Mouse (Mus musculus): ENCODE data around the gene Zc3h4. TPM values are rescaled to one million over a fixed set of nuclear protein-coding genes. Genes with fewer than 3 reads are reported as not detected.
A peak's percentile ranks its signal among the peaks of the same experiment; 100 is the strongest.

Gene Zc3h4
- polyA plus RNA-seq, 1 experiment from 2014 or later: 8.2 TPM

- TF ChIP-seq CTCF (IDR thresholded peaks at IDR 0.05) (no peak), EP300 (IDR thresholded peaks at IDR 0.05) (no peak)
These were observed 67.4 kb downstream of the Zc3h4 start for GRCm38 (mm10) chr7:16468115-16468514.

GRCm38 (mm10) chr7:16471549-16471948, 70.8 kb downstream of the Zc3h4 start:
- H3K4me2 ChIP-seq (replicated peaks; ENCODE audit: low read depth, low read length): no peak overlapping the region
- WGBS: 43% methylated on average over 9 of the region's 9 CpGs
- DNase-seq (ENCODE audit: low spot score): peak; percentile 26
- TF ChIP-seq CTCF (IDR thresholded peaks at IDR 0.05) (peak; percentile 56), EP300 (IDR thresholded peaks at IDR 0.05) (no peak)
- no peaks in the 10 kb centered on the region for H3K9me3 ChIP-seq (ENCODE audit: low read length)
- H3K27ac ChIP-seq (ENCODE audit: low read length): no peak overlapping the region
- no peak overlapping the region for H3K9ac ChIP-seq (replicated peaks; ENCODE audit: low read depth)
- H3K36me3 ChIP-seq (ENCODE audit: insufficient read depth, low read length): no peaks in the 10 kb centered on the region
- H3K4me1 ChIP-seq (ENCODE audit: insufficient read depth, low read depth, low read length): no peaks in the 10 kb centered on the region; the same call in 1 of the 2 replicates
- H3K4me3 ChIP-seq (ENCODE audit: low read depth, low read length): no peak overlapping the region
- ATAC-seq: no peak
- H3K27me3 ChIP-seq (replicated peaks; ENCODE audit: insufficient read depth, low read length): peaks cover 32% of the 10 kb centered on the region

More at GRCm38 (mm10) chr7:16468115-16468514, 67.4 kb downstream of the Zc3h4 start:
- WGBS: 44% methylated on average over 5 of the region's 5 CpGs
- ATAC-seq (no peak), DNase-seq (ENCODE audit: low spot score) (no peak)
- Histone ChIP-seq H3K36me3 (ENCODE audit: insufficient read depth, low read length) (no peaks in the 10 kb centered on the region), H3K9ac (replicated peaks; ENCODE audit: low read depth) (no peak overlapping the region), H3K9me3 (ENCODE audit: low read length) (no peaks in the 10 kb centered on the region), H3K27me3 (replicated peaks; ENCODE audit: insufficient read depth, low read length) (peaks cover 3% of the 10 kb centered on the region), H3K27ac (ENCODE audit: low read length) (no peak overlapping the region), H3K4me1 (ENCODE audit: insufficient read depth, low read depth, low read length) (no peaks in the 10 kb centered on the region), H3K4me3 (ENCODE audit: low read depth, low read length) (no peak overlapping the region), H3K4me2 (replicated peaks; ENCODE audit: low read depth, low read length) (no peak overlapping the region)

GRCm38 (mm10) chr7:16472116-16472709, 71.5 kb downstream of the Zc3h4 start:
- H3K9ac ChIP-seq (replicated peaks; ENCODE audit: low read depth): no peak overlapping the region
- no peak for ATAC-seq
- 17% methylated on average over 17 of the region's 17 CpGs for WGBS

GRCm38 (mm10) chr7:16473847-16474246, 73.1 kb downstream of the Zc3h4 start:
- TF ChIP-seq EP300 (IDR thresholded peaks at IDR 0.05) (no peak), CTCF (IDR thresholded peaks at IDR 0.05) (no peak)
- H3K4me2 ChIP-seq (replicated peaks; ENCODE audit: low read depth, low read length): no peak overlapping the region
- no peak overlapping the region for H3K4me3 ChIP-seq (ENCODE audit: low read depth, low read length)
- no peak for DNase-seq (ENCODE audit: low spot score)
- no peaks in the 10 kb centered on the region for H3K9me3 ChIP-seq (ENCODE audit: low read length)
- WGBS: 57% methylated on average over 8 of the region's 8 CpGs
- no peak overlapping the region for H3K27ac ChIP-seq (ENCODE audit: low read length)
- ATAC-seq: no peak
- no peak overlapping the region for H3K9ac ChIP-seq (replicated peaks; ENCODE audit: low read depth)
- H3K36me3 ChIP-seq (ENCODE audit: insufficient read depth, low read length): no peaks in the 10 kb centered on the region
- H3K27me3 ChIP-seq (replicated peaks; ENCODE audit: insufficient read depth, low read length): peaks cover 43% of the 10 kb centered on the region
- H3K4me1 ChIP-seq (ENCODE audit: insufficient read depth, low read depth, low read length): no peaks in the 10 kb centered on the region; the same call in 1 of the 2 replicates

More at GRCm38 (mm10) chr7:16472116-16472709, 71.5 kb downstream of the Zc3h4 start:
- Histone ChIP-seq H3K36me3 (ENCODE audit: insufficient read depth, low read length) (no peaks in the 10 kb centered on the region), H3K4me1 (ENCODE audit: insufficient read depth, low read depth, low read length) (no peaks in the 10 kb centered on the region; the same call in 1 of the 2 replicates), H3K4me3 (ENCODE audit: low read depth, low read length) (no peak overlapping the region), H3K27ac (ENCODE audit: low read length) (no peak overlapping the region), H3K27me3 (replicated peaks; ENCODE audit: insufficient read depth, low read length) (peaks cover 39% of the 10 kb centered on the region), H3K9me3 (ENCODE audit: low read length) (no peaks in the 10 kb centered on the region), H3K4me2 (replicated peaks; ENCODE audit: low read depth, low read length) (no peak overlapping the region)
- DNase-seq (ENCODE audit: low spot score): no peak
- no peak for TF ChIP-seq EP300 (IDR thresholded peaks at IDR 0.05)

- 7% methylated on average over 33 of the region's 33 CpGs for WGBS
- Histone ChIP-seq H3K36me3 (ENCODE audit: insufficient read depth, low read length) (no peaks in the 10 kb centered on the region), H3K9ac (replicated peaks; ENCODE audit: low read depth) (no peak overlapping the region), H3K9me3 (ENCODE audit: low read length) (no peaks in the 10 kb centered on the region), H3K4me1 (ENCODE audit: insufficient read depth, low read depth, low read length) (no peaks in the 10 kb centered on the region; the same call in 1 of the 2 replicates), H3K27ac (ENCODE audit: low read length) (no peak overlapping the region), H3K4me2 (replicated peaks; ENCODE audit: low read depth, low read length) (peak overlapping the region; percentile 38), H3K27me3 (replicated peaks; ENCODE audit: insufficient read depth, low read length) (peaks cover 43% of the 10 kb centered on the region), H3K4me3 (ENCODE audit: low read depth, low read length) (peak overlapping the region; percentile 21; the same call in 1 of the 2 replicates)
- DNase-seq (ENCODE audit: low spot score): peak; percentile 32
- ATAC-seq: peak; percentile 35; the same call in 1 of the 2 replicates
- TF ChIP-seq EP300 (IDR thresholded peaks at IDR 0.05): no peak
These were observed 73.7 kb downstream of the Zc3h4 start for GRCm38 (mm10) chr7:16474445-16474844.

GRCm38 (mm10) chr7:16475321-16475720, 74.6 kb downstream of the Zc3h4 start:
- DNase-seq (ENCODE audit: low spot score) (no peak), ATAC-seq (no peak)
- Histone ChIP-seq H3K9me3 (ENCODE audit: low read length) (no peaks in the 10 kb centered on the region), H3K36me3 (ENCODE audit: insufficient read depth, low read length) (no peaks in the 10 kb centered on the region), H3K4me3 (ENCODE audit: low read depth, low read length) (no peak overlapping the region), H3K9ac (replicated peaks; ENCODE audit: low read depth) (no peak overlapping the region), H3K4me1 (ENCODE audit: insufficient read depth, low read depth, low read length) (no peaks in the 10 kb centered on the region; the same call in 1 of the 2 replicates), H3K27ac (ENCODE audit: low read length) (no peak overlapping the region), H3K27me3 (replicated peaks; ENCODE audit: insufficient read depth, low read length) (peaks cover 43% of the 10 kb centered on the region), H3K4me2 (replicated peaks; ENCODE audit: low read depth, low read length) (no peak overlapping the region)
- TF ChIP-seq CTCF (IDR thresholded peaks at IDR 0.05): no peak
- no peak for TF ChIP-seq EP300 (IDR thresholded peaks at IDR 0.05)
- 6% methylated on average over 20 of the region's 23 CpGs for WGBS
